Mouse (Mus musculus) heart, embryonic 13.5 days (tissue): Measurements from ENCODE around the gene Ttc36. TPM values are rescaled to one million over a fixed set of nuclear protein-coding genes. Genes with fewer than 3 reads are reported as not detected.
A peak's percentile ranks its signal among the peaks of the same experiment; 100 is the strongest.

ENCODE experiments used
- ATAC-seq: fragments of 200-750 bp; cut with Nextera tagmentation; 2 replicates; pipeline ENCODE4 v1.8.0; 2017; ENCODE audit warnings: moderate TSS enrichment; ENCODE audit not compliant: insufficient number of reproducible peaks, low FRiP score, low TSS enrichment; ENCODE audit errors: extremely low read depth
- H3K27ac ChIP-seq: fragments of 300-500 bp; sonication (generic); replicated peaks from 2 replicates; pipeline ENCODE4 v1.5.1; 2015; ENCODE audit warnings: moderate library complexity, mild to moderate bottlenecking, inconsistent platforms
- H3K27me3 ChIP-seq: fragments of 300-500 bp; sonication (generic); replicated peaks from 2 replicates; pipeline ENCODE4 v1.6.1; 2015; ENCODE audit warnings: mild to moderate bottlenecking, inconsistent platforms
- H3K36me3 ChIP-seq: fragments of 300-500 bp; sonication (generic); 2 replicates; pipeline ENCODE4 v1.6.1; 2015; ENCODE audit warnings: mild to moderate bottlenecking, inconsistent platforms
- H3K4me1 ChIP-seq: fragments of 300-500 bp; sonication (generic); 2 replicates; pipeline ENCODE4 v1.6.1; 2015; ENCODE audit warnings: inconsistent platforms
- H3K4me2 ChIP-seq: fragments of 300-500 bp; sonication (generic); 2 replicates; pipeline ENCODE4 v1.6.1; 2015; ENCODE audit warnings: inconsistent platforms, mild to moderate bottlenecking, moderate library complexity
- H3K4me3 ChIP-seq: fragments of 300-500 bp; sonication (generic); 2 replicates; pipeline ENCODE4 v1.5.1; 2015; ENCODE audit warnings: moderate library complexity, mild to moderate bottlenecking, inconsistent platforms
- H3K9ac ChIP-seq: fragments of 300-500 bp; sonication (generic); 2 replicates; pipeline ENCODE4 v1.6.1; 2015; ENCODE audit warnings: inconsistent platforms, mild to moderate bottlenecking, moderate library complexity
- H3K9me3 ChIP-seq: fragments of 300-500 bp; sonication (generic); 2 replicates; pipeline ENCODE4 v1.6.1; 2016; ENCODE audit warnings: inconsistent platforms
- whole genome bisulfite sequencing: fragments of 180-500 bp; shearing (Covaris S2); methylation state at CpG from one replicate; pipeline ENCODE4 v1.1.7; 2015; ENCODE audit warnings: mixed read lengths; 5-methylcytosine and 5-hydroxymethylcytosine counted together
- polyA plus RNA-seq: library from polyadenylated mRNA; unstranded; fragments of >200 nt; fragmentation: Nextera tagmentation; extraction: Ambion mirVana; gene quantifications from 2 replicates; pipeline ENCODE4 v1.2.1, GENCODE M21; 2015

Gene Ttc36
- 0.29 and 2.2 TPM in 2 replicates for polyA plus RNA-seq

- no peak within 1 kb of the TSS for H3K27ac ChIP-seq
- 62% methylated on average over 4 of the region's 4 CpGs for WGBS
- no peak for ATAC-seq
- no peak within 1 kb of the TSS for H3K4me2 ChIP-seq
- peaks cover 33% of the 10 kb centered on the region for H3K36me3 ChIP-seq
- H3K9me3 ChIP-seq = no peaks in the 10 kb centered on the region
- no peak within 1 kb of the TSS for H3K9ac ChIP-seq
- peaks cover 16% of the 10 kb centered on the region for H3K4me1 ChIP-seq
- peaks cover 33% of the 10 kb centered on the region for H3K27me3 ChIP-seq
- no peak within 1 kb of the TSS for H3K4me3 ChIP-seq
These were observed at the start of gene Ttc36 for GRCm38 (mm10) chr9:44802808-44803450. Ttc36 (minus strand) TSS chr9:44803072.

- Histone ChIP-seq H3K4me3 (no peak overlapping the region), H3K4me2 (no peak overlapping the region), H3K9me3 (no peaks in the 10 kb centered on the region), H3K36me3 (peaks cover 85% of the 10 kb centered on the region), H3K27ac (0 out of 2 replicates have a peak overlapping the region, but pooled peaks have one; percentile 25), H3K9ac (no peak overlapping the region), H3K4me1 (0 out of 2 replicates have a peak, but pooled peaks cover 4% of the 10 kb centered on the region), H3K27me3 (no peaks in the 10 kb centered on the region)
- ATAC-seq = no peak
- 81% methylated on average over 6 of the region's 6 CpGs for WGBS
These were observed 44.6 kb upstream of the Ttc36 start for GRCm38 (mm10) chr9:44847446-44847845.

GRCm38 (mm10) chr9:44841241-44841640, 38.4 kb upstream of the Ttc36 start:
- Histone ChIP-seq H3K4me2 (no peak overlapping the region), H3K27ac (no peak overlapping the region), H3K4me3 (no peak overlapping the region), H3K36me3 (peaks cover 93% of the 10 kb centered on the region), H3K9me3 (no peaks in the 10 kb centered on the region), H3K27me3 (no peaks in the 10 kb centered on the region), H3K4me1 (no peaks in the 10 kb centered on the region), H3K9ac (no peak overlapping the region)
- WGBS = 85% methylated on average over 10 of the region's 10 CpGs
- ATAC-seq = no peak

GRCm38 (mm10) chr9:44836439-44836838, 33.6 kb upstream of the Ttc36 start:
- 52% methylated on average over 7 of the region's 7 CpGs for WGBS
- Histone ChIP-seq H3K4me1 (no peaks in the 10 kb centered on the region), H3K27me3 (no peaks in the 10 kb centered on the region), H3K27ac (no peak overlapping the region), H3K9ac (no peak overlapping the region), H3K36me3 (peaks cover 94% of the 10 kb centered on the region), H3K4me3 (no peak overlapping the region), H3K9me3 (no peaks in the 10 kb centered on the region), H3K4me2 (no peak overlapping the region)
- ATAC-seq = no peak

GRCm38 (mm10) chr9:44832356-44832755, 29.5 kb upstream of the Ttc36 start:
- H3K4me2 ChIP-seq = no peak overlapping the region
- no peak for ATAC-seq
- H3K9me3 ChIP-seq = no peaks in the 10 kb centered on the region
- no peak overlapping the region for H3K27ac ChIP-seq
- H3K36me3 ChIP-seq = peaks cover 96% of the 10 kb centered on the region
- no peak overlapping the region for H3K9ac ChIP-seq
- WGBS = 62% methylated on average over 4 of the region's 4 CpGs
- no peak overlapping the region for H3K4me3 ChIP-seq
- H3K27me3 ChIP-seq = no peaks in the 10 kb centered on the region
- H3K4me1 ChIP-seq = no peaks in the 10 kb centered on the region

GRCm38 (mm10) chr9:44830506-44830905, 27.6 kb upstream of the Ttc36 start:
- H3K4me1 ChIP-seq = no peaks in the 10 kb centered on the region
- no peak for ATAC-seq
- no peaks in the 10 kb centered on the region for H3K27me3 ChIP-seq
- WGBS = 86% methylated on average over 2 of the region's 2 CpGs
- H3K36me3 ChIP-seq = peaks cover 99% of the 10 kb centered on the region
- no peak overlapping the region for H3K9ac ChIP-seq
- no peak overlapping the region for H3K27ac ChIP-seq
- H3K9me3 ChIP-seq = no peaks in the 10 kb centered on the region
- no peak overlapping the region for H3K4me3 ChIP-seq
- no peak overlapping the region for H3K4me2 ChIP-seq

GRCm38 (mm10) chr9:44828944-44829343, 26.1 kb upstream of the Ttc36 start:
- Histone ChIP-seq H3K27me3 (no peaks in the 10 kb centered on the region), H3K27ac (no peak overlapping the region), H3K9me3 (no peaks in the 10 kb centered on the region), H3K36me3 (peaks cover 99% of the 10 kb centered on the region), H3K9ac (no peak overlapping the region), H3K4me3 (no peak overlapping the region), H3K4me2 (no peak overlapping the region), H3K4me1 (no peaks in the 10 kb centered on the region)
- 95% methylated on average over 11 of the region's 11 CpGs for WGBS
- no peak for ATAC-seq

- ATAC-seq = no peak
- H3K36me3 ChIP-seq = peaks cover 99% of the 10 kb centered on the region
- 80% methylated on average over 7 of the region's 7 CpGs for WGBS
These were observed 23.8 kb upstream of the Ttc36 start for GRCm38 (mm10) chr9:44826660-44827059.

GRCm38 (mm10) chr9:44819920-44820827, 17.3 kb upstream of the Ttc36 start:
- peaks cover 100% of the 10 kb centered on the region for H3K36me3 ChIP-seq
- no peak for ATAC-seq
- no peaks in the 10 kb centered on the region for H3K27me3 ChIP-seq
- H3K27ac ChIP-seq = no peak overlapping the region
- 86% methylated on average over 15 of the region's 15 CpGs for WGBS
- no peaks in the 10 kb centered on the region for H3K4me1 ChIP-seq
- no peak overlapping the region for H3K9ac ChIP-seq
- H3K4me3 ChIP-seq = no peak overlapping the region
- no peak overlapping the region for H3K4me2 ChIP-seq
- no peaks in the 10 kb centered on the region for H3K9me3 ChIP-seq

More at GRCm38 (mm10) chr9:44826660-44827059, 23.8 kb upstream of the Ttc36 start:
- H3K9me3 ChIP-seq = no peaks in the 10 kb centered on the region
- no peak overlapping the region for H3K4me2 ChIP-seq
- no peak overlapping the region for H3K9ac ChIP-seq
- no peak overlapping the region for H3K4me3 ChIP-seq
- H3K27me3 ChIP-seq = no peaks in the 10 kb centered on the region
- H3K4me1 ChIP-seq = no peaks in the 10 kb centered on the region
- H3K27ac ChIP-seq = no peak overlapping the region

GRCm38 (mm10) chr9:44817522-44817921, 14.7 kb upstream of the Ttc36 start:
- H3K9ac ChIP-seq = no peak overlapping the region
- H3K9me3 ChIP-seq = no peaks in the 10 kb centered on the region
- no peak for ATAC-seq
- H3K36me3 ChIP-seq = peaks cover 100% of the 10 kb centered on the region
- no peak overlapping the region for H3K4me2 ChIP-seq
- 53% methylated on average over 5 of the region's 5 CpGs for WGBS
- no peaks in the 10 kb centered on the region for H3K4me1 ChIP-seq
- no peak overlapping the region for H3K27ac ChIP-seq
- no peaks in the 10 kb centered on the region for H3K27me3 ChIP-seq
- no peak overlapping the region for H3K4me3 ChIP-seq

GRCm38 (mm10) chr9:44814179-44814578, 11.3 kb upstream of the Ttc36 start:
- no peak overlapping the region for H3K4me2 ChIP-seq
- 89% methylated on average over 8 of the region's 8 CpGs for WGBS
- H3K9me3 ChIP-seq = no peaks in the 10 kb centered on the region
- H3K36me3 ChIP-seq = peaks cover 100% of the 10 kb centered on the region
- no peak overlapping the region for H3K27ac ChIP-seq
- no peak overlapping the region for H3K4me3 ChIP-seq
- no peak overlapping the region for H3K9ac ChIP-seq
- no peaks in the 10 kb centered on the region for H3K4me1 ChIP-seq
- no peak for ATAC-seq
- H3K27me3 ChIP-seq = no peaks in the 10 kb centered on the region
